ENCODE assay signal across 13 mouse cellular contexts in genomic region chr19:57028327-57029179, GRCm38 (mm10). TPM values are rescaled to one million over a fixed set of nuclear protein-coding genes. Genes with fewer than 3 reads are reported as not detected.
A peak's percentile ranks its signal among the peaks of the same experiment; 100 is the strongest.
DNase-seq lines count a peak whose midpoint lies in the region; ATAC-seq and TF ChIP-seq lines count a peak whose summit lies in the region.
"Had no signal": no experiment of that assay in that cellular context is flagged by ENCODE, and none has a peak within 500 bp of the region (broad histone marks: within the 10 kb centered on the region; RNA-seq: fewer than 3 reads in every experiment).

No protein-coding gene starts in this region.

- H3K9ac ChIP-seq in hindbrain, postnatal 0 days (replicated peaks; ENCODE audit: low read length) = no peak overlapping the region
- H3K9ac ChIP-seq in hindbrain, embryonic 14.5 days = no peak overlapping the region

- H3K4me1 ChIP-seq in hindbrain, postnatal 0 days (ENCODE audit: insufficient read depth, low read length) = no peaks in the 10 kb centered on the region
- no peaks in the 10 kb centered on the region for H3K4me1 ChIP-seq in hindbrain, embryonic 14.5 days (replicated peaks; ENCODE audit: control insufficient read depth, insufficient read depth, low read length)

- intact Hi-C loops in heart, postnatal 36 days (cut with DNase I) = loop anchor here (2.0 kb wide), 1 partner anchor 20 kb away; the partner anchor contains the start of gene Afap1l2

- no peak overlapping the region for H3K4me3 ChIP-seq in hindbrain, postnatal 0 days (ENCODE audit: low read length)
- H3K4me3 ChIP-seq in hindbrain, embryonic 14.5 days (replicated peaks; ENCODE audit: low read length) = no peak overlapping the region

- no peaks in the 10 kb centered on the region for H3K27me3 ChIP-seq in hindbrain, postnatal 0 days (ENCODE audit: insufficient read depth, low read length)
- no peaks in the 10 kb centered on the region for H3K27me3 ChIP-seq in hindbrain, embryonic 14.5 days (ENCODE audit: control insufficient read depth, insufficient read depth, low read length)

- 29% methylated on average over 8 of the region's 8 CpGs for WGBS in hindbrain, postnatal 0 days
- 27% methylated on average over 8 of the region's 8 CpGs for WGBS in hindbrain, embryonic 14.5 days

- H3K36me3 ChIP-seq in hindbrain, postnatal 0 days (ENCODE audit: insufficient read depth, low read length) = no peaks in the 10 kb centered on the region
- no peaks in the 10 kb centered on the region for H3K36me3 ChIP-seq in hindbrain, embryonic 14.5 days (replicated peaks; ENCODE audit: control insufficient read depth, insufficient read depth)

- no peak for ATAC-seq in hindbrain, postnatal 0 days
- ATAC-seq in hindbrain, embryonic 14.5 days (ENCODE audit: low FRiP score) = no peak

- H3K27ac ChIP-seq in hindbrain, postnatal 0 days = peak overlapping the region; percentile 20; the same call in 1 of the 2 replicates
- H3K27ac ChIP-seq in hindbrain, embryonic 14.5 days = no peak overlapping the region

- no peak for TF ChIP-seq CTCF in hindbrain, postnatal 0 days (IDR thresholded peaks at IDR 0.05; ENCODE audit: low read depth)

- no peak overlapping the region for H3K4me2 ChIP-seq in hindbrain, postnatal 0 days (ENCODE audit: low read depth, low read length)
- no peak overlapping the region for H3K4me2 ChIP-seq in hindbrain, embryonic 14.5 days (replicated peaks)

- DNase-seq in hindbrain, postnatal 0 days (ENCODE audit: low spot score) = no peak
- DNase-seq in hindbrain, embryonic 14.5 days (ENCODE audit: low spot score) = no peak
- DNase-seq in 3134 (ENCODE audit: extremely low read depth, insufficient read length, low spot score) = peak; percentile 60
- peak; percentile 41 for DNase-seq in Muller cell, postnatal 12 days (ENCODE audit: inconsistent ontology term)
- DNase-seq in heart, postnatal 36 days = peak; percentile 46 to 55
- DNase-seq in ovary, adult 18-20 months (ENCODE audit: low spot score) = no peak
- no peak for DNase-seq in testis, postnatal 10 days (ENCODE audit: low spot score)
- DNase-seq in cerebellum, adult 18-20 months = no peak
- DNase-seq: adrenal gland, adult 2 months; cerebellum, adult 2 months; spleen, adult 18-20 months; thymus, postnatal 14 days had no signal

- no peaks in the 10 kb centered on the region for H3K9me3 ChIP-seq in hindbrain, postnatal 0 days (ENCODE audit: low read length)
- no peaks in the 10 kb centered on the region for H3K9me3 ChIP-seq in hindbrain, embryonic 14.5 days (ENCODE audit: control insufficient read depth, low read length)

RNA-seq across cellular contexts. Expression of gene Afap1l2, which starts 20.5 kb away (rescaled TPM):
- 20.8 and 22.7 TPM in 2 replicates for total RNA-seq in hindbrain, postnatal 0 days (2014; rRNA removed)
- 12.3 and 12.9 TPM in 2 replicates for polyA plus RNA-seq in hindbrain, postnatal 0 days (2015; fragmentation: Nextera tagmentation; extraction: Ambion mirVana)
- polyA plus RNA-seq in hindbrain, embryonic 14.5 days (2014; fragmentation: Nextera tagmentation; extraction: Ambion mirVana) = 13.7 and 16.2 TPM in 2 replicates
- 1 to 10 TPM; 4.6 to 4.9 TPM for total RNA-seq in heart, postnatal 36 days (2021)
- total RNA-seq: neutrophil, adult 5-6 weeks had no signal

Comparison
In these comparisons a context has a peak if more than half of its experiments do, and no peak if none do; other contexts are left out.
1. DNase-seq: peak in 3134 (single experiment), Muller cell, postnatal 12 days (single experiment) and heart, postnatal 36 days (2 of 2); none in hindbrain, postnatal 0 days (single experiment), hindbrain, embryonic 14.5 days (single experiment), ovary, adult 18-20 months (single experiment), testis, postnatal 10 days (single experiment) and cerebellum, adult 18-20 months (0 of 2).